Mouse (Mus musculus) hindlimb bud, embryonic 11.5 days (tissue): ENCODE data around the gene BC017158.

Source experiments
- DNase-seq: peaks from one replicate; pipeline ENCODE4 v3.0.0-alpha.2; 2012; ENCODE audit warnings: low read depth, low spot score; ENCODE audit errors: extremely low spot score

Gene BC017158

GRCm38 (mm10) chr7:128236856-128237592 is 60.9 kb downstream of the BC017158 start, which contains the start of gene Armc5:
Gene Armc5, plus strand, starts transcription at chr7:128237342.
- DNase-seq, result peak; percentile 46

- no peak for DNase-seq
Observed at GRCm38 (mm10) chr7:128236426-128236825, 61.5 kb downstream of the BC017158 start.

GRCm38 (mm10) chr7:128235481-128235880 is 62.5 kb downstream of the BC017158 start:
- no peak for DNase-seq

- DNase-seq, result no peak
Observed at GRCm38 (mm10) chr7:128234796-128235195, 63.2 kb downstream of the BC017158 start.

- no peak for DNase-seq
Observed at GRCm38 (mm10) chr7:128231741-128232140, 66.2 kb downstream of the BC017158 start.
